Mouse (Mus musculus) lung, postnatal 4 days (tissue): Measurements from ENCODE around the gene Esp16.
"Not testable (repeated sequence)": the region's sequence is repeated elsewhere in the genome, so short reads cannot be mapped to it uniquely, and the experiment has no call there.

Experiments
- DNase-seq, 2 experiments: peaks; one replicate each; pipeline ENCODE4 v3.0.0; 2021

Gene Esp16

GRCm38 (mm10) chr17:39535842-39536241 lies at the start of gene Esp16:
Esp16 (plus strand) TSS chr17:39536142.
- DNase-seq: not testable (repeated sequence)

GRCm38 (mm10) chr17:39498043-39498442 lies 37.9 kb upstream of the Esp16 start:
- DNase-seq: not testable (repeated sequence)
